Mouse (Mus musculus) MEL (cell line): ENCODE results near the gene Fbxo30. TPM values are rescaled to one million over a fixed set of nuclear protein-coding genes. Genes with fewer than 3 reads are reported as not detected.
A peak's percentile ranks its signal among the peaks of the same experiment; 100 is the strongest.
"Not testable (repeated sequence)": the region's sequence is repeated elsewhere in the genome, so short reads cannot be mapped to it uniquely, and the experiment has no call there.

ENCODE experiments used
- DNase-seq: peaks from one replicate; pipeline ENCODE4 v3.0.0; 2011; ENCODE audit warnings: low read depth, low spot score
- H3K27ac ChIP-seq: 2 replicates; pipeline ENCODE4 v1.5.1; 2012; ENCODE audit warnings: low read depth, mild to moderate bottlenecking, control low read depth, low read length, moderate library complexity; ENCODE audit not compliant: control insufficient read depth
- H3K27me3 ChIP-seq, 2 experiments: fragments of 150-350 bp in 1 of 2; sonication (generic) in 1 of 2; 2 replicates each; pipeline ENCODE4 v1.6.1; 2012; ENCODE audit warnings: low read length in 2 of 2, mild to moderate bottlenecking in 2 of 2, improper control_type of control experiment in 1 of 2, moderate library complexity in 1 of 2; ENCODE audit not compliant: insufficient read depth in 2 of 2, control insufficient read depth in 1 of 2
- H3K36me3 ChIP-seq, 2 experiments: 2 replicates each; pipeline ENCODE4 v1.6.1; 2012 to 2014; ENCODE audit warnings: low read length in 2 of 2, improper control_type of control experiment in 1 of 2, inconsistent platforms in 1 of 2, mild to moderate bottlenecking in 1 of 2; ENCODE audit not compliant: insufficient read depth in 2 of 2, control insufficient read depth in 1 of 2
- H3K4me1 ChIP-seq, 2 experiments: fragments of 150-350 bp in 1 of 2; sonication (generic) in 1 of 2; 2 replicates each; pipeline ENCODE4 v1.6.1; 2012; ENCODE audit warnings: low read length in 2 of 2, improper control_type of control experiment in 1 of 2, mild to moderate bottlenecking in 1 of 2; ENCODE audit not compliant: insufficient read depth in 2 of 2, control insufficient read depth in 1 of 2
- H3K4me3 ChIP-seq, 2 experiments: fragments of 150-350 bp in 1 of 2; sonication (generic) in 1 of 2; 2 replicates each; pipeline ENCODE4 v1.5.1; 2012; ENCODE audit warnings: low read depth in 2 of 2, low read length in 2 of 2, mild to moderate bottlenecking in 2 of 2, moderate library complexity in 2 of 2, control low read depth in 1 of 2, improper control_type of control experiment in 1 of 2; ENCODE audit not compliant: control insufficient read depth in 1 of 2, insufficient read depth in 1 of 2
- H3K79me2 ChIP-seq: 2 replicates; pipeline ENCODE4 v1.6.1; 2012; ENCODE audit warnings: mild to moderate bottlenecking, low read length, moderate library complexity; ENCODE audit not compliant: control insufficient read depth, poor library complexity, insufficient read depth
- H3K9ac ChIP-seq: 2 replicates; pipeline ENCODE4 v1.6.1; 2012; ENCODE audit warnings: low read depth, mild to moderate bottlenecking, control low read depth, low read length, moderate library complexity; ENCODE audit not compliant: control insufficient read depth, poor library complexity, severe bottlenecking
- H3K9me3 ChIP-seq: fragments of 150-350 bp; sonication (generic); replicated peaks from 2 replicates; pipeline ENCODE4 v1.6.1; 2012; ENCODE audit warnings: mild to moderate bottlenecking, low read length, improper control_type of control experiment, moderate library complexity; ENCODE audit not compliant: insufficient read depth
- BHLHE40 ChIP-seq: IDR thresholded peaks from 2 replicates; pipeline ENCODE4 v1.6.1; 2012; ENCODE audit warnings: low read depth, mild to moderate bottlenecking, inconsistent platforms, low read length, improper control_type of control experiment, borderline replicate concordance
- CHD1 ChIP-seq: IDR thresholded peaks from 2 replicates; pipeline ENCODE4 v1.6.1; 2012; ENCODE audit warnings: low read depth, mild to moderate bottlenecking, inconsistent platforms, low read length, improper control_type of control experiment
- CTCF ChIP-seq, 3 experiments: IDR thresholded peaks in 2 of 3; conservative IDR thresholded peaks in 1 of 3; 2 replicates each; pipeline ENCODE4 v1.5.1; 2011 to 2012; ENCODE audit warnings: low read length in 3 of 3, low read depth in 2 of 3, mild to moderate bottlenecking in 2 of 3, improper control_type of control experiment in 1 of 3, inconsistent platforms in 1 of 3, mixed read lengths in 1 of 3, moderate library complexity in 1 of 3; ENCODE audit not compliant: control insufficient read depth in 1 of 3, insufficient read depth in 1 of 3, poor library complexity in 1 of 3, severe bottlenecking in 1 of 3
- E2F4 ChIP-seq: IDR thresholded peaks from 2 replicates; pipeline ENCODE4 v1.6.1; 2011; ENCODE audit warnings: low read depth, low read length, improper control_type of control experiment, borderline replicate concordance
- EP300 ChIP-seq, 2 experiments: IDR thresholded peaks; 2 replicates each; pipeline ENCODE4 v1.6.1; 2011; ENCODE audit warnings: improper control_type of control experiment in 2 of 2, low read length in 2 of 2, low read depth in 1 of 2, mild to moderate bottlenecking in 1 of 2
- MAX ChIP-seq: IDR thresholded peaks from 2 replicates; pipeline ENCODE4 v1.6.1; 2011; ENCODE audit warnings: low read length, improper control_type of control experiment
- MEF2A ChIP-seq: IDR thresholded peaks from 2 replicates; pipeline ENCODE4 v1.6.1; 2014; ENCODE audit warnings: low read depth, mild to moderate bottlenecking, inconsistent platforms, low read length, improper control_type of control experiment; ENCODE audit not compliant: poor library complexity, insufficient replicate concordance, severe bottlenecking; ENCODE audit errors: extremely low read depth
- MXI1 ChIP-seq: IDR thresholded peaks from 2 replicates; pipeline ENCODE4 v1.6.1; 2011; ENCODE audit warnings: mild to moderate bottlenecking, low read depth, low read length, improper control_type of control experiment
- MYB ChIP-seq: IDR thresholded peaks from 2 replicates; pipeline ENCODE4 v1.6.1; 2011; ENCODE audit warnings: mild to moderate bottlenecking, low read depth, low read length, improper control_type of control experiment
- NELFE ChIP-seq: IDR thresholded peaks from 2 replicates; pipeline ENCODE4 v1.6.1; 2011; ENCODE audit warnings: low read depth, low read length, improper control_type of control experiment
- NRF1 ChIP-seq: IDR thresholded peaks from 2 replicates; pipeline ENCODE4 v1.6.1; 2014; ENCODE audit warnings: low read depth, mild to moderate bottlenecking, inconsistent platforms, low read length, improper control_type of control experiment, moderate library complexity; ENCODE audit not compliant: poor library complexity, insufficient read depth, severe bottlenecking
- POLR2A ChIP-seq, 2 experiments: IDR thresholded peaks; 2 replicates each; pipeline ENCODE4 v1.6.1; 2011 to 2012; ENCODE audit warnings: low read length in 2 of 2, mild to moderate bottlenecking in 2 of 2, control low read depth in 1 of 2, improper control_type of control experiment in 1 of 2, low read depth in 1 of 2, moderate library complexity in 1 of 2; ENCODE audit not compliant: control insufficient read depth in 1 of 2, insufficient read depth in 1 of 2, poor library complexity in 1 of 2
- POLR2AphosphoS2 ChIP-seq: IDR thresholded peaks from 2 replicates; pipeline ENCODE4 v1.6.1; 2011; ENCODE audit warnings: low read length, improper control_type of control experiment
- POLR2AphosphoS5 ChIP-seq: IDR thresholded peaks from 2 replicates; pipeline ENCODE4 v1.6.1; 2012; ENCODE audit warnings: low read depth, borderline replicate concordance, mild to moderate bottlenecking, inconsistent platforms, low read length, moderate library complexity, mixed read lengths
- RAD21 ChIP-seq: IDR thresholded peaks from 2 replicates; pipeline ENCODE4 v1.6.1; 2011; ENCODE audit warnings: mild to moderate bottlenecking, low read depth, low read length, improper control_type of control experiment
- SIN3A ChIP-seq: IDR thresholded peaks from 2 replicates; pipeline ENCODE4 v1.6.1; 2012; ENCODE audit warnings: low read length, improper control_type of control experiment, inconsistent platforms
- SMC3 ChIP-seq: IDR thresholded peaks from 2 replicates; pipeline ENCODE4 v1.6.1; 2011; ENCODE audit warnings: low read depth, low read length, improper control_type of control experiment
- TAL1 ChIP-seq: IDR thresholded peaks from 2 replicates; pipeline ENCODE4 v1.6.1; 2012; ENCODE audit warnings: mild to moderate bottlenecking, inconsistent platforms, low read length, moderate library complexity, mixed read lengths
- UBTF ChIP-seq: IDR thresholded peaks from 2 replicates; pipeline ENCODE4 v1.6.1; 2012; ENCODE audit warnings: low read depth, mild to moderate bottlenecking, inconsistent platforms, low read length, improper control_type of control experiment, moderate library complexity, borderline replicate concordance; ENCODE audit not compliant: insufficient read depth
- USF1 ChIP-seq: IDR thresholded peaks from 2 replicates; pipeline ENCODE4 v1.6.1; 2014; ENCODE audit warnings: low read depth, mild to moderate bottlenecking, inconsistent platforms, low read length, improper control_type of control experiment, moderate library complexity
- USF2 ChIP-seq, 2 experiments: IDR thresholded peaks; 2 replicates each; pipeline ENCODE4 v1.6.1; 2011 to 2012; ENCODE audit warnings: improper control_type of control experiment in 2 of 2, low read length in 2 of 2, borderline replicate concordance in 1 of 2, inconsistent platforms in 1 of 2, low read depth in 1 of 2, mild to moderate bottlenecking in 1 of 2; ENCODE audit not compliant: insufficient read depth in 1 of 2
- ZMIZ1 ChIP-seq: IDR thresholded peaks from 2 replicates; pipeline ENCODE4 v1.6.1; 2012; ENCODE audit warnings: low read depth, mild to moderate bottlenecking, inconsistent platforms, low read length, improper control_type of control experiment, moderate library complexity
- polyA plus RNA-seq, 2 experiments: library from polyadenylated mRNA; stranded (reverse) in 1 of 2; unstranded in 1 of 2; fragments of >175 nt in 1 of 2; fragments of >200 nt in 1 of 2; gene quantifications; 2 replicates each; pipeline versions ENCODE4 v1.2.1 to v1.2.4; 2012; ENCODE audit warnings: low replicate concordance in 2 of 2, low read depth in 1 of 2; ENCODE audit not compliant: insufficient read length in 2 of 2, insufficient read depth in 1 of 2, missing spikeins in 1 of 2
- total RNA-seq: library from RNA; depleted of rRNA; stranded (reverse); fragments of 300-350 nt; gene quantifications from 2 replicates; pipeline ENCODE4 v1.2.3, GENCODE M21; 2012

The Fbxo30 gene
- total and polyA plus RNA-seq, 3 experiments = 10.1 to 10.8 TPM; not detected in 1

DNA sequence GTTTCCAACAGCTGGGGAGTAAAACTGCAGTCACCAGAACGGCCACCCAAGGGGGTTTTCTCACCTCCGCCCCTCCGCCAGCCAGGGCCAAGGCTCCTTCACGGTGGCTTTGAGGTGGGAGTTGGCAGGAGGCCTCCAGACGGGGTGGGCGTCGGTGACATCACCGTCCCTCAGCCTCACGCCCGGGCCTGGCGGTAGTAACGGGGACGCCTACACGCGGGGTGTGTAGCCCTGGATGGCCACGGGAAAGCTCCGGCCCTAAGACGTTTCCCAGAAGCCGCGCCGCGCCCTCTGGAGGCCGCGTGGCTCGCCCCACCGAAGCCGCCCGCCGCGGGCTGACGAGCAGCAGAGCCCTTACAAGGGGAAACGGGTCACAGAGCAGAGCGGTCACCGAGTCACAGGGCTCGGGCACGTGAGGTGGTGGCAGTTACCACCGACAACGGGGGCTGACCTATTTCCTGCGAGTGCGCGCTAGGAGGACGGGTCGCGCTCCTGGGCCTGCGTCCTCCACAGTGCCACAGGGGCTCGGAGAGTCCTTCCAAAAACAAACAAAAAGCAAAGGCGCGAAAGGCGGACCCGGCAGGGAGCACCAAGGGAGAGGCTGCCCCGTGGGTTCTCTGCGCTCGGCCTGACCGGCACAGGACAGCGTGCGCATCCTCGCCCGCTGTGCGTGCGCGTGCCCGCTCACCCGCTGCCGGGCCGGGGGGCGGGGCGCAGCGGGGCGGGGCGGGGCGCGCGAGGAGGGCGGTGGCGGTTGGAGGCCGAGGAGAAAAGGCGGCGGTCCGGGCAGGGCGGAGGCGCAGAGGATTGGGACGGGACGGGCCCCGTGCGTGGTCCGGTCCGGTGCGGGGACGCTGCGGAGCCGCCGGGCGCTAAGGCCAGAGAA is at the start of gene Fbxo30 (continued):
- TF ChIP-seq MAX (no peak; the same call in 1 of the 2 replicates), NELFE (peak; percentile 94), MXI1 (peak; percentile 41), BHLHE40 (peak; percentile 90), POLR2A (IDR thresholded peaks at IDR 0.05; ENCODE audit: control insufficient read depth in 1 of 2, insufficient read depth in 1 of 2, low read depth in 1 of 2, low read length in 2 of 2, poor library complexity in 1 of 2) (peak; percentile 96 to 97), MYB (no peak)

DNA sequence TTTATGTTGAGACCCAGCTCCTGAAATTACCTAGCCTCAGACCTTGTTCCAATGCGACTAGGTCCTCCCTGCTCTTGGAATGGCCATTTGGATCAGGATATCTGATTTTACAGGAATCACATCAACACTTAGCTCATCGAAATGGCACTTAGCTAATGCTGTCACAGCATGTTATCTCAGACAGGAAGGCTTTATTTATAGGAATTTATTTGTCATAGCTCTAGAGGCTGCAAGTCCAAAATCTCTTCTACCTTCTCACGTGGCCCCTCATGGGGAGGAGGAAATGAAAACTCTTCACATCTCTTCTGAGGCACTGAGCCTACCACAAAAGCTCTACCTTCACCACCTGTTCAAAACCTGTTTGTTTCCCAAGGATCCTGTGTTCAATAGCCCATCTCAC is 47.9 kb upstream of the Fbxo30 start:
- Histone ChIP-seq H3K4me3 (no peak overlapping the region), H3K9me3 (no peaks in the 10 kb centered on the region), H3K27me3 (no peaks in the 10 kb centered on the region), H3K79me2 (no peaks in the 10 kb centered on the region), H3K9ac (no peak overlapping the region), H3K4me1 (peaks cover 10% of the 10 kb centered on the region in 2 experiments), H3K36me3 (peaks cover 0 to 16% of the 10 kb centered on the region in 2 experiments; a peak in 2 of 4 replicates), H3K27ac (no peak overlapping the region)
- no peak for TF ChIP-seq CHD1
- DNase-seq = no peak

DNA sequence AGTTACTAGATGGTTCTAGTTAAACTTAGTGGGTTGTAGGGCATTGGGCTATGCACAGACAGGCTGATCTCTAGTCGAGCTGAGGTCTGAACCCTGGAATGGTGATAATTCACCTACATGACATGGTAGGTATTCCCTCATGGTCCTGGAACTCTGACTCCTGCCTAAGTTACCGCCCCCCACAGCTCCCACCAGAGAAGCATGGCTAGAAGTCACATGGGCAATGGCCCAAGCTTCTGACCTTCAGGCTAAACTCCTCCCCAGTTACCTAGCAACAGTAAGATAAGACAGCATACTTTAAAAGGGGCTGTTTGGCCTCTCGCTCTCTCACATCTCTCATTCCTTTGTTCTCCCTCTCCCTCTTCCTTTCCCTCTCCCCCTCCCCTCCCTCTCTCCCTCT is 38.1 kb upstream of the Fbxo30 start:
- H3K9ac ChIP-seq, H3K27me3 ChIP-seq, DNase-seq, H3K4me1 ChIP-seq, H3K79me2 ChIP-seq, H3K36me3 ChIP-seq, H3K27ac ChIP-seq, H3K4me3 ChIP-seq, H3K9me3 ChIP-seq: not testable (repeated sequence)

- H3K4me3 ChIP-seq = no peak overlapping the region
- H3K27me3 ChIP-seq = no peaks in the 10 kb centered on the region
- no peaks in the 10 kb centered on the region for H3K79me2 ChIP-seq
- no peaks in the 10 kb centered on the region for H3K4me1 ChIP-seq
- no peaks in the 10 kb centered on the region for H3K36me3 ChIP-seq
- H3K27ac ChIP-seq = no peak overlapping the region
- no peak overlapping the region for H3K9ac ChIP-seq
- DNase-seq = no peak
- H3K9me3 ChIP-seq = no peaks in the 10 kb centered on the region
- no peak for TF ChIP-seq TAL1
- TF ChIP-seq UBTF = no peak
- no peak for TF ChIP-seq MEF2A
- no peak for TF ChIP-seq USF2 (IDR thresholded peaks at IDR 0.05; ENCODE audit: borderline replicate concordance in 1 of 2, insufficient read depth in 1 of 2, low read depth in 1 of 2, low read length in 2 of 2)
- no peak for TF ChIP-seq SIN3A
- no peak for TF ChIP-seq ZMIZ1
- TF ChIP-seq NRF1 = no peak
- TF ChIP-seq MAX = no peak
- TF ChIP-seq USF1 = no peak
- no peak for TF ChIP-seq E2F4
- TF ChIP-seq POLR2AphosphoS2 = no peak
- no peak for TF ChIP-seq MYB
- TF ChIP-seq CTCF (IDR thresholded peaks at IDR 0.05 in 2 of 3, conservative IDR thresholded peaks at IDR 0.05 in 1 of 3; ENCODE audit: control insufficient read depth in 1 of 3, insufficient read depth in 1 of 3, low read depth in 2 of 3, low read length in 3 of 3, poor library complexity in 1 of 3, severe bottlenecking in 1 of 3) = no peak
- no peak for TF ChIP-seq SMC3
- TF ChIP-seq POLR2AphosphoS5 = no peak
- TF ChIP-seq EP300 (IDR thresholded peaks at IDR 0.05; ENCODE audit: low read depth in 1 of 2, low read length in 2 of 2) = no peak
- no peak for TF ChIP-seq CHD1
- TF ChIP-seq RAD21 = no peak
Observed at GRCm38 (mm10) chr10:11248210-11248609, 32.9 kb upstream of the Fbxo30 start.
